Mouse (Mus musculus) kidney, adult 11 months (tissue): Measurements from ENCODE around the gene 5730522E02Rik.
A peak's percentile ranks its signal among the peaks of the same experiment; 100 is the strongest.
"Not testable (repeated sequence)": the region's sequence is repeated elsewhere in the genome, so short reads cannot be mapped to it uniquely, and the experiment has no call there.

Source experiments
- DNase-seq: peaks from one replicate; pipeline ENCODE4 v3.0.0; 2022

5730522E02Rik gene

GRCm38 (mm10) chr11:26210582-26211180, at the start of gene 5730522E02Rik:
TSS of gene 5730522E02Rik (minus strand) at chr11:26210763.
- no peak for DNase-seq

DNA sequence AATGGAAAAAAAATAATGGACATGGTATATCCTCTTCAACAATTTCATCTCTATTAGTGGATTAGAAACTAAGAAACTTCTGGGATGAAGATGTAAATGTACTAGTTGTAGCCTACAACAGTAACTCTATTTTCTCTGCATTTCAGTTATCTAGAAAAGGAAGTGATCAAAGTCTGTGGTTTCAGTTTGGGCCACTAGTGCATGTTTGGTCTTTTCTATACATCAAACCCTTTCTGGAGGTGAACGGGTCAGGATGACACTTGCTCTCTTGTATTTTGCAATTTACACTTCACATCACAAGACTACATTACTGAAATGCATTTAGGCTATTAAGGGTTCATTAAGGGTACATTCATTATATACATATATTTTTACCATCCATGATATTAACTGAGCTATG, 26.0 kb upstream of the 5730522E02Rik start:
- DNase-seq, result no peak

DNA sequence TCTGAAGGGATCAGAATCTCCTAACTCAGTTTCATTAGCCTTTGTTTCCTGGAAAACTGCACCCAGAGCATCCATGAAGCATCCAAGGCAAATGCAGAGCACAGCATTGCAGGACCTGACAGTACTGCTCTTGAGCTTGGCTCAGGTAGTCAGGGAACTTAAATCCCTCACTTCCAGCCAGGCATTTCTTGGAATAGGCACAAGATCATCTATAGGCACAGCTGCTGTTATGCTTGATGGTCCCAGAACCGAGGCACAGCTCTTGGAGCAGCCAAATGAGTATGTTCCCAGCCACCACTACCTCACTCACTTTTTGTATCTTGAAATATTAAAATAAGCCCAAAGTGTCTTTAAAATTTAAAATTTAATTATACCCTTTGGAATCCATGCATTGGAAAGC, 19.3 kb upstream of the 5730522E02Rik start:
- DNase-seq, result no peak

DNA sequence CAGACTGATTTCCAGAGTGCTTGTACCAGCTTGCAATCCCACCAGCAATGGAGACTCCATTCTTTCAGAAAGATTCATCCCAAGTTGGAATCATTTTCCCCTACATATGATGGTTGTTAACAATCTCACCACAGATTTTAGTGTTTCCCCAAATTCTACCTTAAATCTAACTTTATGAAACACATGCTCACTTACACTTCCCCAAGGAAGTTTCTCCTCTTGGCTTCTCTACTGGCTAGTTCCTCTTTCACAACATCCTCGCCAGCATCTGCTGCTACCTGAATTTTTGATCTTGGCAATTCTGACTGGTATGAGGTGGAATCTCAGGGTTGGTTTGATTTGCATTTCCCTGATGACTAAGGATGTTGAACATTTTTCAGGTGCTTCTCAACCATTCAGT, 3.1 kb upstream of the 5730522E02Rik start:
- not testable (repeated sequence) for DNase-seq

DNA sequence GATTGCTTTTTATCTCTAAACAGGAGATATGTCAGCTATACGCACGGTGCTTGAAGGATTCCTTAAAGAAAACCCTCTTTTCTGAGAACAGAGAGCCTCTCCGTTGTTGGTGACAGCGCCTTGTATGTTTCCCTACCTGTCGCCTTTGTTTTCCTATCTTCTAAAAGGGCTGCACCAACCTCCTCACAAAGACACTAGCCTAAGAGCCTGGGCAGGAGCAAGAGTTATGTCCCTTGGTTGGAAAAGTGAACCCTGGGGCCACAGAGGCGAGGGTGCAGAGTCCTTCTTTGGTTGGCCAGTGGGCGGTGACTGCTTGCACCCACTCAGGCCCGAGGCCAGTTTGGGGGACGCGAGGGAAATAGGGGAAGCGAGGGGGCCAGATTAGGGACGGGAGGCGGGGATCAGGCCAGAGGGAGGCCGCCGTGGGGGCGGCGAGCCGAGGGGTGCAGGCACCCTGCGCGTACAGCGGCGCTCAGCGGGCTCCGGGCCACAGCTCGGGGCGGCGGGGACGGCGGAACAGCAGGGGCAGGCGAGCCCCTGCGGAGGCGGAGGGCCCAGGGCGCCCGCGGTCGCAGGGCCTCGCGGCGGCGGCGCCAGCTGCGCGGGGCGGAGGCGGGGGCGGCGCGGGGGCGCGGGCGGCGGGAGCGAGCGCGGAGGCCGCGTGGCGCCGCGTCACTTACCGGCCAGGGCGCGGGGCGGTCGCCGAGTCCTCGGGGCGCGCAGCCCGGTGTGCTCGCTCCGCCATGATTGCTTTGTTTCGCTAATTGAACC, 567 bp downstream of the 5730522E02Rik start:
- peak; percentile 73 for DNase-seq

- DNase-seq, result no peak
These were observed 7.1 kb downstream of the 5730522E02Rik start for GRCm38 (mm10) chr11:26203466-26203865.

DNA sequence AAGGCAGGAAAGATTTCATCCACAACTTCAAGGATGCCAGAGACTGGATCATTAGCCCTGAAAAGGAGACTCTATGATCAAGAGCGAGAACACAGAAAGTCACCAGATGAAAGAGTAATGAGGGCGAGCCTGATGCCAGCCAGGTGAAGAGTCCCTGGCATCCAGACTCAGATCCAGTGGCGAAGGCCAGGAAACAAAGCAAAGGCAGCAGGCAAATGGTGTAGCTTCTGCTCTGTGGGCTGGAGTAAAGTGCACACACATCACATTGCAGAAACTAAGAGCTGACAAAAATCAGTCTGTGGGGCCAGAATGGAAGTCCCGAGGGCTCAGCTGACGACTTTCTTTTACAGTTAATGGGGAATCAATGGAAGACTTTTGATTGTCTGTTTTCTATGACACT, 7.7 kb downstream of the 5730522E02Rik start:
- no peak for DNase-seq

DNA sequence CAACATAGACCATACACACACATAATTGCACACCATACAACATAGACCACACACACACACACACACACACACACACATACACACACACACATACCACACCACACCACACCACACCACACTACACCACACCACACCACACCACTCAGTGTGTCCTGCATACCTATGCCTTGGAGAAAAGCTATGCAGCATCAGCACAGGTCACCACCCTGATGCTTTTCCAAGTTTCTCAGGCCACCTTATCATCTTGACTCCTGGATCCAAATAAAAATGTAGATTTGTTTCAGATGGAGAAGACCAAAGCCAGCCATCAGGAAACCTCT, 8.8 kb downstream of the 5730522E02Rik start:
- no peak for DNase-seq

GRCm38 (mm10) chr11:26200970-26201777, 9.4 kb downstream of the 5730522E02Rik start:
- DNase-seq, result peak; percentile 3

DNA sequence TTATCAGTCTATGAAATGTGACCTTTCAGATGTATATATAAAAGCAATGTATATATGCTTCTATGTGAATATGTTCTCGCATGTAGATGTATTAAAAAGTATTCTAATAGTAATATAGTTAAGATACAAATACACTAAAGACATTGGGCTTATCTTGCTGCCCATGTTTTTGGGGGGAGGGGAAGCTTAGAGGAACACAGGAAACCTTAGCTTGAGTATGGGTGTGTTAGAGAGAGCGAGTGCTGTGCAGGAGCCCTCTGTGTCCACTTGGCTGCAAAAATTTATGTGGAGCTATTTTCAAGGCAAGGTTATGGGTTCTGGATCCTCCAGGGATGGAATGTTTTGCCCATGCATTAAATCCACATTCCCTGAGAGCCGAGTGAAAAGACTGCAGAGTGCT, 15.1 kb downstream of the 5730522E02Rik start:
- DNase-seq, result no peak

DNA sequence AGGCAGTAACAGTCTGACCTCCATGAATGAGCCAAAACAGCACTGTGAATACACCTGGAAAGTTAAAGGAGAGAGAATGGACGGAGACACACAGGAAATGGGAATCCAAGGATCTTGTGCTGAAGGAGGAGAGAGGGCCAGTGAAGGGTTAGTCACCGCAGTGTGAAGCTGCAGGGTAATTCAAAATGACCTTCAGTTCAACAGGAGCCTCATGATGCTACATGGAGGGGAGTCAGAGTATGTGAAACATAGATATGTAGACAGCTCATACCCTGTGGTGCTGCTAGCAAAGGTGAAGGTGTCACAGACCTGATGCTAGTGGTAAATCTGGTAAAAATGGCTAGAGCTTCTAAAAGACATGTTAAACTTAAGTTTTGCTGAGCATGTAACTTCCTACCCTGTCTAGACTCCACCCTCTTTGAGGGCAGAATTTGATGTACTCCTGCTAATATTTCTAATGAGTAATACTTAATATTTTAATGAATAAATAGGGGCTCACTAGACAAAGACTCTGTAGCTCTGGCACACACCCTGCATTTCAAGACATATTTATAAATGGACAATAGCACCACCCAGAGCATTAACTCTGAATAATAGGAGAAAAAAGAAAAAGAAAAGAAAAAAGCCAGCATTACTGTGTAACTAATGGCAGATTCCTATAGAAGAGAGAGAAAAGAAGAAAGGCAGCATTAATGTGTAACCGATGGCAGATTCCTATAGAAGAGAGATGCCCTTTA, 23.2 kb downstream of the 5730522E02Rik start:
- no peak for DNase-seq

DNA sequence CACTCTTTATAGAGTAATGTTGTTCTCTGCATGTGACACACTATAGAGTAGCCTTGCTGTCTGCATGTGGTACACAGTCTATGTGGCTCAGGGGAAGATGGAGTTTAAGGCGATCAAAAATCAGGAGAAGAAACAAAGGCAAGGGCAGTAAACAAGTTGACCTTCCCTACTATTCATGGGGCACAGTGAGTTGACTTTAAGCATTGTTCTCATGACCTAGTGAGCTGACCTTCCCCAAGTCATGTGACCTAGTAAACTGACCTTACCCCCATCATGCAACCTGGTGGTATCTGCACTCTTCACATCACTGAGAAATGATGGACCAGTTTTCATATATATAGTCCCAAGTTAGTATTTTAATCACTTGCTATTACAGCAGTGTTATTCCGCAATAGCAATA, 40.0 kb downstream of the 5730522E02Rik start:
- no peak for DNase-seq

- DNase-seq, result no peak
These were observed 43.0 kb downstream of the 5730522E02Rik start for GRCm38 (mm10) chr11:26167609-26167971.

- DNase-seq, result no peak
These were observed 43.5 kb downstream of the 5730522E02Rik start for GRCm38 (mm10) chr11:26166966-26167608.

- no peak for DNase-seq
These were observed 45.8 kb downstream of the 5730522E02Rik start for GRCm38 (mm10) chr11:26164651-26165259.

GRCm38 (mm10) chr11:26161354-26161753, 49.2 kb downstream of the 5730522E02Rik start:
- no peak for DNase-seq

DNA sequence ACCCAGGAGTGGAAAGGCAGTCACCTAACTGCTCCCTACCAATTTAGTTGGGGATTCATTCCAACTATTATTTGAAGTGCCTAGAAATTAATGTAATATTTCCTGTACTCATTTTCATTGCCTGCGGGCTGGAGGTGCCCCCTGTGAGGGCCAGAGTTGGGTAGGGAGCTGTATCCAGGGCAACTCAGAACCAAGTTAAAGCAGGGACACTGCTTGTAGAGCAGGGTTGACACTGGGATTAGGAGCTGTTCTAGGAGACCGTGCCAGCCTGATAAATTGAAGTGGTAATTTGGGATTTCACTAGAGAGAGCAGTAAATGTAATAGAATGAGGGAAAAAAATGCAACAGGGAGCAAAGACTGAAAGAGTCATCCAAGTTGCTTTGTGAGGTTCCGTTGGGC, 51.5 kb downstream of the 5730522E02Rik start:
- DNase-seq, result no peak

- no peak for DNase-seq
These were observed 70.5 kb downstream of the 5730522E02Rik start for GRCm38 (mm10) chr11:26140024-26140423.

GRCm38 (mm10) chr11:26138013-26138412, 72.5 kb downstream of the 5730522E02Rik start:
- no peak for DNase-seq

DNA sequence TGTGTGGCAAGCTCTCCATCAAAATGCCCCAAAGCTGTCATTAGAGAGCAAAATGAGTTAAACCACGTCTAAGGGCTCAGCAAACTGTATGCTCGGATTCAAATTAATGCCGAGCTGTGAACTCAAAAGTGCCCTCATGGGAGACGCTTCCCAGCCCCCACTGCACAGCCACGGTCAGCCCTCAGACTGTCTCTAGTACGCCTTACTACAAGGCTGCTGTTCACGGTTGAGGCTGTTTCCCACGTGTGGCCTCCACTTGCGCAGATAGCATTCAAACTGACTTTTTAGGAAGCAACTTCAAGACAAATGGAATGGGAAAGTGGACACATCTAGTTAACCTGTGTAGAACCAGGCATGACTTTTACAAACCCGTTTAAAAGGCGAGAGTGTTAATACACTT, 79.7 kb downstream of the 5730522E02Rik start:
- DNase-seq, result no peak

GRCm38 (mm10) chr11:26129054-26129453, 81.5 kb downstream of the 5730522E02Rik start:
- DNase-seq, result no peak

DNA sequence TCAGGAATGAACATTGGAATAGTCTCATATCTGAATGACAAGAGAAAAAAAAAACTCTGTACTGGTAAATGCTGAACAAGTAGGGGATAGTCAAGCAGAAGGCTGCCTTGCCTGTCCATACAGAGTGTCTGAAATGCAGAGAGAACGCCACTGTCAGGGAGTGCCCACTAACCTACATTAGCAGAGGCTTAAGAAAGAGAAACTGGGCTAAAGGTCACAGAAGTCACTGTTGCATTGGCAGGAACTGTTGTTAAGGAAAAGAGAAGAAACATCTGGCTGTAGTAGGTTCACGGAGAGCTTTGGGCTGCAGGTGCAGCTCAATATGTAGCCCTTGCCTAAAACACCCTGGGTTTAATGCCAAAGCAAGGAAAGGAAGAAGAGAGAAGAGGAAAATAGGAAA, 82.2 kb downstream of the 5730522E02Rik start:
- no peak for DNase-seq
